Mouse (Mus musculus): ENCODE measurements around the gene Eif1ad. TPM values are rescaled to one million over a fixed set of nuclear protein-coding genes. Genes with fewer than 3 reads are reported as not detected.
"Not testable (repeated sequence)": the region's sequence is repeated elsewhere in the genome, so short reads cannot be mapped to it uniquely, and the experiment has no call there.

Gene Eif1ad
- polyA plus RNA-seq, 2 experiments, result 22.0 to 22.9 TPM

- peak overlapping the region; percentile 83 for H3K9ac ChIP-seq (replicated peaks)
- ATAC-seq (ENCODE audit: insufficient read depth) (no peak), DNase-seq (ENCODE audit: low read depth in 3 of 3, low spot score in 3 of 3) (no peak)
- 15% methylated on average over 7 of the region's 7 CpGs for WGBS (ENCODE audit: insufficient replicate concordance)
- peak overlapping the region; percentile 75 for H3K4me2 ChIP-seq (ENCODE audit: low read depth)
- H3K4me1 ChIP-seq (replicated peaks; ENCODE audit: control insufficient read depth in 2 of 2, insufficient read depth in 2 of 2, low read length in 1 of 2), result peaks cover 0 to 13% of the 10 kb centered on the region in 2 experiments; a peak in 3 of 4 replicates
- H3K36me3 ChIP-seq (replicated peaks; ENCODE audit: control insufficient read depth, insufficient read depth, low read depth), result no peaks in the 10 kb centered on the region
- no peaks in the 10 kb centered on the region for H3K9me3 ChIP-seq (ENCODE audit: control insufficient read depth, low read length)
- no peaks in the 10 kb centered on the region for H3K27me3 ChIP-seq (ENCODE audit: control insufficient read depth, insufficient read depth, low read length)
- peak overlapping the region; percentile 57 to 59 for H3K4me3 ChIP-seq (ENCODE audit: insufficient read depth in 1 of 2, low read depth in 2 of 2, low read length in 2 of 2)
- TF ChIP-seq CTCF (IDR thresholded peaks at IDR 0.05; ENCODE audit: low read depth), result 0 out of 2 replicates have a peak, but pooled peaks have one; percentile 8
- TF ChIP-seq EP300 (IDR thresholded peaks at IDR 0.05; ENCODE audit: low read depth), result no peak
- peak overlapping the region; percentile 86 for H3K27ac ChIP-seq
Measured at GRCm38 (mm10) chr19:5405924-5406323, 39.4 kb downstream of the Eif1ad start.

- Histone ChIP-seq H3K4me1 (replicated peaks; ENCODE audit: control insufficient read depth in 2 of 2, insufficient read depth in 2 of 2, low read length in 1 of 2) (peaks cover 0 to 13% of the 10 kb centered on the region in 2 experiments; a peak in 3 of 4 replicates), H3K4me3 (ENCODE audit: insufficient read depth in 1 of 2, low read depth in 2 of 2, low read length in 2 of 2) (peak overlapping the region; percentile 83), H3K27ac (peak overlapping the region; percentile 96), H3K4me2 (ENCODE audit: low read depth) (peak overlapping the region; percentile 82), H3K9ac (replicated peaks) (peak overlapping the region; percentile 98)
- TF ChIP-seq CTCF (IDR thresholded peaks at IDR 0.05; ENCODE audit: low read depth), result peak; percentile 7; the same call in 1 of the 2 replicates
- 17% methylated on average over 22 of the region's 25 CpGs for WGBS (ENCODE audit: insufficient replicate concordance)
- peak; percentile 81 for ATAC-seq (ENCODE audit: insufficient read depth)
- not testable (repeated sequence) for H3K9me3 ChIP-seq (ENCODE audit: control insufficient read depth, low read length); H3K27me3 ChIP-seq (ENCODE audit: control insufficient read depth, insufficient read depth, low read length); H3K36me3 ChIP-seq (replicated peaks; ENCODE audit: control insufficient read depth, insufficient read depth, low read depth)
- DNase-seq (ENCODE audit: low read depth in 3 of 3, low spot score in 3 of 3), result peak in 1 of 3 experiments; percentile 55
Measured at GRCm38 (mm10) chr19:5406531-5407126, 40.1 kb downstream of the Eif1ad start.

GRCm38 (mm10) chr19:5407133-5407532 lies 40.6 kb downstream of the Eif1ad start:
- Histone ChIP-seq H3K27ac (peak overlapping the region; percentile 96), H3K4me3 (ENCODE audit: insufficient read depth in 1 of 2, low read depth in 2 of 2, low read length in 2 of 2) (peak overlapping the region; percentile 83), H3K4me1 (replicated peaks; ENCODE audit: control insufficient read depth in 2 of 2, insufficient read depth in 2 of 2, low read length in 1 of 2) (peaks cover 0 to 13% of the 10 kb centered on the region in 2 experiments; a peak in 3 of 4 replicates), H3K36me3 (replicated peaks; ENCODE audit: control insufficient read depth, insufficient read depth, low read depth) (no peaks in the 10 kb centered on the region), H3K4me2 (ENCODE audit: low read depth) (peak overlapping the region; percentile 82), H3K27me3 (ENCODE audit: control insufficient read depth, insufficient read depth, low read length) (no peaks in the 10 kb centered on the region), H3K9ac (replicated peaks) (peak overlapping the region; percentile 98), H3K9me3 (ENCODE audit: control insufficient read depth, low read length) (no peaks in the 10 kb centered on the region)
- WGBS (ENCODE audit: insufficient replicate concordance), result 15% methylated on average over 7 of the region's 7 CpGs
- DNase-seq (ENCODE audit: low read depth in 3 of 3, low spot score in 3 of 3), result peak in 2 of 3 experiments; percentile 67 to 80
- ATAC-seq (ENCODE audit: insufficient read depth), result peak; percentile 76
- TF ChIP-seq EP300 (IDR thresholded peaks at IDR 0.05; ENCODE audit: low read depth), result peak; percentile 26; the same call in 1 of the 2 replicates
- peak; percentile 88 for TF ChIP-seq CTCF (IDR thresholded peaks at IDR 0.05; ENCODE audit: low read depth)

GRCm38 (mm10) chr19:5408057-5409001 lies 41.8 kb downstream of the Eif1ad start:
- peak overlapping the region; percentile 98 for H3K9ac ChIP-seq (replicated peaks)
- ATAC-seq (ENCODE audit: insufficient read depth) (no peak), DNase-seq (ENCODE audit: low read depth in 3 of 3, low spot score in 3 of 3) (no peak)
- H3K9me3 ChIP-seq (ENCODE audit: control insufficient read depth, low read length), result no peaks in the 10 kb centered on the region
- H3K27ac ChIP-seq, result peak overlapping the region; percentile 96; the same call in 1 of the 2 replicates
- no peaks in the 10 kb centered on the region for H3K36me3 ChIP-seq (replicated peaks; ENCODE audit: control insufficient read depth, insufficient read depth, low read depth)
- H3K4me3 ChIP-seq (ENCODE audit: insufficient read depth in 1 of 2, low read depth in 2 of 2, low read length in 2 of 2), result peak overlapping the region; percentile 83
- H3K27me3 ChIP-seq (ENCODE audit: control insufficient read depth, insufficient read depth, low read length), result no peaks in the 10 kb centered on the region
- TF ChIP-seq CTCF (IDR thresholded peaks at IDR 0.05; ENCODE audit: low read depth) (no peak), EP300 (IDR thresholded peaks at IDR 0.05; ENCODE audit: low read depth) (no peak)
- 68% methylated on average over 13 of the region's 13 CpGs for WGBS (ENCODE audit: insufficient replicate concordance)
- peaks cover 0 to 13% of the 10 kb centered on the region in 2 experiments; a peak in 3 of 4 replicates for H3K4me1 ChIP-seq (replicated peaks; ENCODE audit: control insufficient read depth in 2 of 2, insufficient read depth in 2 of 2, low read length in 1 of 2)
- H3K4me2 ChIP-seq (ENCODE audit: low read depth), result peak overlapping the region; percentile 82

- H3K9ac ChIP-seq (replicated peaks), result no peak overlapping the region
- WGBS (ENCODE audit: insufficient replicate concordance), result 72% methylated on average over 5 of the region's 5 CpGs
- ATAC-seq (ENCODE audit: insufficient read depth), result no peak
- DNase-seq (ENCODE audit: low read depth in 3 of 3, low spot score in 3 of 3), result no peak
- no peak overlapping the region for H3K4me2 ChIP-seq (ENCODE audit: low read depth)
- H3K4me3 ChIP-seq (ENCODE audit: insufficient read depth in 1 of 2, low read depth in 2 of 2, low read length in 2 of 2), result no peak overlapping the region
- H3K27me3 ChIP-seq (ENCODE audit: control insufficient read depth, insufficient read depth, low read length), result no peaks in the 10 kb centered on the region
- no peak overlapping the region for H3K27ac ChIP-seq
- no peaks in the 10 kb centered on the region for H3K36me3 ChIP-seq (replicated peaks; ENCODE audit: control insufficient read depth, insufficient read depth, low read depth)
- peaks cover 0 to 13% of the 10 kb centered on the region in 2 experiments; a peak in 3 of 4 replicates for H3K4me1 ChIP-seq (replicated peaks; ENCODE audit: control insufficient read depth in 2 of 2, insufficient read depth in 2 of 2, low read length in 1 of 2)
- H3K9me3 ChIP-seq (ENCODE audit: control insufficient read depth, low read length), result no peaks in the 10 kb centered on the region
- TF ChIP-seq EP300 (IDR thresholded peaks at IDR 0.05; ENCODE audit: low read depth), result no peak
- TF ChIP-seq CTCF (IDR thresholded peaks at IDR 0.05; ENCODE audit: low read depth), result no peak
Measured at GRCm38 (mm10) chr19:5409068-5409467, 42.5 kb downstream of the Eif1ad start.

Data from liver, embryonic 14.5 days (tissue).